Mouse (Mus musculus) retina, postnatal 7 days (tissue): ENCODE measurements at regions not wholly inside any gene's neighbourhood (a gene's known extent, or its start where the extent isn't known, plus 50 kb on each side); places are given as distances from the start of the nearest gene placed in this dataset.

Source experiments
- DNase-seq: peaks from one replicate; pipeline ENCODE4 v3.0.0-alpha.2; 2012; ENCODE audit warnings: low read depth, low spot score

GRCm38 (mm10) chr12:32727539-32727938 is 91.8 kb upstream of the Nampt start:
- no peak for DNase-seq

GRCm38 (mm10) chr12:32728425-32728824 is 90.9 kb upstream of the Nampt start:
- DNase-seq, result no peak

- DNase-seq, result no peak
Observed at GRCm38 (mm10) chr12:32735224-32735623, 84.1 kb upstream of the Nampt start.

DNA sequence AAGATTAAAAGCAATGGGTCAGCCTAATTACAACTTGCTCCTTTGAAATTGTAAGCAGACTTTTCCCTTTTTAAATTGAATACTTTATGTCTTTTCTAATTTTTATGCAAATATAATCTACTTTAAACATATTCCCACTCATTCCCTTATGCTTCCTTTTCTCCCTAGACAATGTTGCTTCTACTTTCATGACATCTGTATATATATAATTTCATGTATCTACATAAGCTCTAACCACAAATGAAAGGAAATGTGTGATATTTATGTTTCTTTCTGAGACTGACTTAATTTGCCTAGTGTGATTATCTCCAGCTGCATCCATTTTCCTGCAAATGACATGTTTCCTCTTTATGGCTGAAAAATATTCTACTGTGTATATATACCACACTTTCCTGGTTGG is 77.9 kb upstream of the Nampt start:
- DNase-seq, result no peak

GRCm38 (mm10) chr12:32757441-32758119 is 61.8 kb upstream of the Nampt start:
- DNase-seq, result no peak

- DNase-seq, result no peak
Observed at GRCm38 (mm10) chr12:32758150-32758549, 61.2 kb upstream of the Nampt start.

DNA sequence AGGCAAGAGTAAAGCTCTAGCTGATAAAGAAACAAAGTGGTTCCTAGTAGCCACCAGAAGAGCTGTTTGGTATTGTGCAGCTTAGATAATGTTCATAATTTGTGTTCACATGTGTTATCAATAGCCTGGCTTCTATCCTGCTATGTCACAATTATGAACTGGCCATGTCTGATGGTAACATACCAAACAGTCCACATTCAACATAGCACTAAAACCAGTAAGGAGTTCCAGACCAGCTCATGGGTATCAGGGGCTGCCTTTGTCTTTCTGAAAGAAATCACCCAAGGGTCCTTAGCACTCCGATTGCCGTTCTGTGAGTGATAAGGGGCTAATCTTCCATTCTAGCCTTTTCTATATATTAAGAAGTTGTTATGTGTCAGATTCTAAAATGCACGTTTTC is 58.7 kb upstream of the Nampt start:
- no peak for DNase-seq

GRCm38 (mm10) chr12:32761055-32761454 is 58.3 kb upstream of the Nampt start:
- DNase-seq, result no peak

DNA sequence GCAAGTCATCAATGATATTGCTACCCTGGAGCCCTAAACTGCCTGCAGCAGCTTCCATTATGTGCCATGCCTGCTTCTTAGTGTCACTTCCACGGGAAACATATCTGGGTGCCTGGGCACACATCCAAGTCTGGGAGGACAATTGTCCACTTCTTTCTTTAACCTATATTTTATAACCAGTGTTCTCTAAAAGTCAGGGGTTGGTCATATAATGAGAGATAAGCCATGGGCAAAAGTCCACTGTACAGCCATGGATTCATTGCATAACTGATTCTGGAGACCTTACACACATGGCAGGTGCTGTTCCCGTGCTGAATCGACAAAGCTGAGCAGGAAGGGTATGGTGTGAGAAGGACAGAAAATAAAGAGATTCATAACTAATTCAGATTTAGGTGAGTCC is 55.1 kb upstream of the Nampt start:
- no peak for DNase-seq

- no peak for DNase-seq
Observed at GRCm38 (mm10) chr12:32764747-32765146, 54.6 kb upstream of the Nampt start.

DNA sequence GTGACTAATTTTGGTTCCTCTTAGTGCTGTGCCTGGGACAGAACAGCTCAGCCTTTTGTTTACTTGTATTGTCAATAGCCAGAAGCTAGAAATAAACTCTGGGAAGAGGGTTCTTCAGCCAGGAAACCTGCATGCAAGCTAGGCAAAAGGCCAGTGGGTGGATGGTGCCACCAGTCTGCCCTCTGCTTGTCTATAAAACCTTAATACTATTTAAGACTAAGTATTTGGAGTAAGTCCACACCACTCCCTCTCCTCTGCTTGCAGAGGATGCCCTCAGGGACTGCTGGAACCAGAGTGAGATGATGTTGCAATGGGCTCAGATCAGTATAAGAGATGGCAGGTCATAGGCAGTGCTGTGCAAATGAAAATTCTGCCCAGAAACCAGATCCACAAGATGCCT is 53.5 kb upstream of the Nampt start:
- DNase-seq, result no peak

DNA sequence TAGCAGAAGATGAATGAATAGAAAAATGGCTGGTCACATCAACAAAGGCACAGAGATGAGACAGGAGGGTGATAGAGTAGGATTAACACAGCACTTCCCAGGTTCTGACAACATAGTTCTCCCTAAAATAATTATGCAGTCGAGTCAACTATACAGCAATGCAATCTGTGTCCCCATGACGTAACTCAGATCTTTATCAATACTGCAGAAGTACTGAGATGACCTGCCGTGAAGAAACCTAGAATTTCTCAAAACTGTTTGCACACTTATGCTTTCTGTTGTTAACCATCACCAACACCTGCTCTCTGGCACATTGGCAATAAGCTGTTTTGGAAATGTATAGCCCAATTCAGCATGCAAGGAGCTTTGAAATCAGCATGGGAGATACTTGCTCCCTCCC is 52.8 kb upstream of the Nampt start:
- no peak for DNase-seq

GRCm38 (mm10) chr12:32767206-32768081 is 51.9 kb upstream of the Nampt start:
- DNase-seq, result no peak

DNA sequence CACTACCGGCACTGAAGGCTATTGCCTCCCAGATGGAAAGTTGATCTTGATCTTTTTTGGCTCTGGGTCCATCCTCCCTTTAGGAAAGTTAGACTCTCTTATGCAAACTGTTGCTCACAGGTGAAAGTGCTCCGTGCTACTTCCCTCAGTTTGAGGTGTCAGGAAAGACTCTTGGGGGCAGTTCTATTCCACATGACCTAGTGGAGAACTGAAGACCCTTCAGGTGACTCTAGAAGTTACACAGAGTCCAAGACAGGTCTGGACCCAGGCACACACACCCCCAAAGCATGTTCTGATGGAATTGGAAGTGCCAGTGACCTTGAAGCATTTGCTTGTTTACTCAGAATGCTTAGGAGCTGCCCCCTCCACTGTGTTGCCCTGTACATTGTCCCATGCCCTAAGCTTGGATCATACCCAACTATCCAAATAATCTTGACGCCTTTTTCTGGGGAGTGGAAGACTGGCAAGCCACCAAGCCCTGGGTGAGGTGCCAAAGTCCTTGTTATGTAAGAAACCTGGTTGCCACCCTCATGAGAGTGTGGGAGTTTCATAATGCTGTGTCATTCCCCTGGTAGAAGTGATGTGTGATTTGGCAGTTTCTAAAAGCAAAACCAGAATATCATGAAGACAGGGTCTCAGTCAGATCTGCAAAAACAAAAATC is 51.1 kb upstream of the Nampt start:
- DNase-seq, result no peak

DNA sequence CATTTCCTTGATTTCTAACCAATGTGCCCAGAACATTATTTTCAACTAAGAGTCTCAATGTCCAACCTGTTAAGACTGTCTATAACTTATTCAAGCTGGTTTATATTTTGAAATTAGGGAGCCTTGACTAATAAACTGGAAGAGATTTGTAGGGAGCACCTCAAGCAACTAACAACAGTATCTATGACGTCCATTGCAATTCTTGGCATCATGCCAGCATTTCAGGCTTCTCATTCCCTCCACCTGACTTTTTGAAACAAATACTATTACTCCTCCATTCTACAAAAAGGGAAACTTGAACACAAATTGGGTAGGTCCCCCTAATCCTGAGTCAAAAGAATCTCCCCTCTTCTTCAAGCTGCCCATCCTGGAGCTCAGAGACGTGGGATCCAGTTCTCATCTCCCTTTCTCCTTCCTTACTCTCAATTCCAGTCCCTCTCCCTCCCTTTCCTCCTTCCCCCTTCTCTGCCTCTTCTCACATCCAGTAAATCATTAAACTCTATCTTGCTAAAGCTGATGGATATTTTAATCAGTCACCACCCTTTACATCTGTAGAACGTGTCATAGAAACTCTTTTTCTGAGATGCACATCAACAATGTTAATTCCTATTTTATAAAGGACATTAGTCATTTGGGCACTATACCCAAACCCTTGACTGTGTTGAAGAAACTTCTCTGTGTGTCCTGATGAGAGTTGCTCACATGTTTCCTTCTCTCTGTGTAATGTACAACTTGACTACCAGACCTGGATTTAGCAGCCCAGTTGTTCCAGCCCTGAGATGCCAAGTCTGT is 50.4 kb upstream of the Nampt start:
- DNase-seq, result no peak
